Mouse (Mus musculus): Measurements from ENCODE around the gene Washc2.

DNA sequence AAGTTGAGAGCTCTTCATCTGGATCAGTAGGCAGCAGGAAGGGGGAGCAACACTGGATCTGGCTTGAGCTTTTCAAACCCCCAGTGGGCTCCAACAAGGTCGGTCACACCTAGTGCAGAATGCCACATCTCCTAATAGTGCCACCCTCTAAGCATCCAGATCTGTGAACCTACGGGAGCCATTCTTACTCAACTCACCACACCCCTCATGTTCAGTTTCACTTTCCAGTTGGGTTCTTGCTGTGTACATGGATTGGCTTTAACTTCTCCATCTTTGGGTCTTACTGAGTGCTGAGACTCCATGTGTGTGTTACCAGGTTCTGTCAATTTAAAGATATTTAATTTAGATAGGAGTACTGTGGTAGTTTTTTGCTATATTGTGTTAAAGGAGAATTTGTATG, 103.6 kb downstream of the Washc2 start:
- no peak for TF ChIP-seq GATA1 (IDR thresholded peaks at IDR 0.05; ENCODE audit: borderline replicate concordance, low read length)
- TF ChIP-seq FLI1 (IDR thresholded peaks at IDR 0.05; ENCODE audit: low read length), result no peak

Data from megakaryocyte, embryonic 14.5 days (primary cell).